Mouse (Mus musculus): ENCODE measurements around the gene Kcnc3. TPM values are rescaled to one million over a fixed set of nuclear protein-coding genes. Genes with fewer than 3 reads are reported as not detected.

Kcnc3 gene
- polyA plus RNA-seq, 1 experiment from 2014 or later: 0.86 TPM

DNA sequence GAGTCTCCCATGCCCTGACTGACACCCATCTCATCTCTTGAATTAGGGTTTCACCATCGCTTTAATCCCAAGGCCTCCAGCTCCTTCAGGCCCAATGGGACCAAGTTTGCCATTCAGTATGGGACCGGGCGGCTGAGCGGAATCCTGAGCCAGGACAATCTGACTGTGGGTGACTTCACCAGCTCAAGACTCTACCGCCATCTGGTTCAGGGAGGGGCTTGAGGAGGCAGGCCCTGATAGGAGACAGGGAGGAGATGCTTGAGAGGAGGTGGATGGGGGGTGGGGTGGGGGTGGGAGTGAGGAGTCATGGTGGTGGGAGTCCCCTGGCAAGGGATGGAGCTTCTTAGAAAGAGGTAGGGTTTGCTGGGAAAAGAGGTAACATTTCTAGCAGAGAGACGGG is 8.8 kb upstream of the Kcnc3 start:
- Histone ChIP-seq H3K27me3 (ENCODE audit: control insufficient read depth, insufficient read depth, low read length) (no peaks in the 10 kb centered on the region), H3K9me3 (ENCODE audit: control insufficient read depth, low read length) (peaks cover 2% of the 10 kb centered on the region; the same call in 1 of the 2 replicates), H3K4me3 (ENCODE audit: low read depth, low read length) (no peak overlapping the region), H3K27ac (ENCODE audit: low read depth, low read length) (no peak overlapping the region), H3K9ac (ENCODE audit: low read length) (no peak overlapping the region), H3K36me3 (ENCODE audit: control insufficient read depth, insufficient read depth, low read length) (no peaks in the 10 kb centered on the region), H3K4me2 (no peak overlapping the region), H3K4me1 (ENCODE audit: control insufficient read depth, insufficient read depth, low read length) (no peaks in the 10 kb centered on the region)
- 79% methylated on average over 6 of the region's 6 CpGs for WGBS
- no peak for ATAC-seq (ENCODE audit: low FRiP score)
- peak; percentile 57 for DNase-seq (ENCODE audit: low spot score, missing footprints)

DNA sequence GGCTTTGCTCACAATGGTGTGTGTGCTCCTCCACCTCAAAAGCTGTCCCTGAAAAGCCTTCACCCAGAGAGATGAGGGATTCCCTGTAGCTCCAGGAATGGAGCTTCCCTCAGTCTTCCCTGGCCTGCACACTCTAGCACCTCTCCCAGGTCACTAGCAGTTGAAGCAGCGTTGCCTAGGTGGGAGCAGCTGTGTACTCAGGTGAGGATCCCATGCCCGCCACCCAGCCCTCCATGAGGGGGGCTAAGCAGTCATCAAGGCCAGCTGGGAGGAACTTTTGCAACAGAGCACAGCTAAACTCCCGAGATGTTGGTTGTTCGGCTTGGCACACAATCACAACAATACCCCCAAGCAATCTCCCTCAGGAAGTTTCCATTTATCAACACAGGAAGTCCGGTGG is 7.8 kb upstream of the Kcnc3 start:
- 82% methylated on average over 5 of the region's 5 CpGs for WGBS
- H3K9me3 ChIP-seq (ENCODE audit: control insufficient read depth, low read length): peaks cover 2% of the 10 kb centered on the region; the same call in 1 of the 2 replicates

DNA sequence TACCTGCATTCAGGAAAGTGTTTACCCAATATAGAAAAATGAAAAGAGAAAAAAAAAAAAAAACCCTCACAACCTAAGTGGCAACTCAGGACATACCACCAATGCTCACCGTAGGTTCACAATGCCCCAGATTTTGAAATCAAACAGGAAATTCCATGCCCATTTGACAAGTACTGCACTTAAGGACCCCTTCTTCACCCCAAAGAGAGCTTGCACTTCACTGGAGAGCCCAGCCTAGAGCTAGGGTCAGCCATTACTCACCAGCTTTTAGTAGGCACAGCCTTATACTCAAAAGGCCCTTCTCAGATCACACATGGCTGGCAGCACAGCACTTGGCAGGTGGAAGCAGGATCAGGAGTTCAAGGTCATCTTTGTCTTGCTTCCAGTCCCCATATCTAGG is 7.3 kb upstream of the Kcnc3 start:
- Histone ChIP-seq H3K9me3 (ENCODE audit: control insufficient read depth, low read length) (peaks cover 2% of the 10 kb centered on the region; the same call in 1 of the 2 replicates), H3K9ac (ENCODE audit: low read length) (no peak overlapping the region), H3K27me3 (ENCODE audit: control insufficient read depth, insufficient read depth, low read length) (peaks cover 9% of the 10 kb centered on the region), H3K36me3 (ENCODE audit: control insufficient read depth, insufficient read depth, low read length) (no peaks in the 10 kb centered on the region), H3K4me2 (no peak overlapping the region), H3K4me1 (ENCODE audit: control insufficient read depth, insufficient read depth, low read length) (peaks cover 8% of the 10 kb centered on the region; the same call in 1 of the 2 replicates), H3K27ac (ENCODE audit: low read depth, low read length) (no peak overlapping the region), H3K4me3 (ENCODE audit: low read depth, low read length) (no peak overlapping the region)
- WGBS: 96% methylated on average over 1 of the region's 1 CpGs
- peak; percentile 62 for DNase-seq (ENCODE audit: low spot score, missing footprints)
- no peak for ATAC-seq (ENCODE audit: low FRiP score)

More for the DNA sequence above, 7.8 kb upstream of the Kcnc3 start:
- H3K4me3 ChIP-seq (ENCODE audit: low read depth, low read length): no peak overlapping the region
- no peak overlapping the region for H3K4me2 ChIP-seq
- DNase-seq (ENCODE audit: low spot score, missing footprints) (no peak), ATAC-seq (ENCODE audit: low FRiP score) (no peak)
- peaks cover 5% of the 10 kb centered on the region; the same call in 1 of the 2 replicates for H3K27me3 ChIP-seq (ENCODE audit: control insufficient read depth, insufficient read depth, low read length)
- H3K36me3 ChIP-seq (ENCODE audit: control insufficient read depth, insufficient read depth, low read length): no peaks in the 10 kb centered on the region
- H3K9ac ChIP-seq (ENCODE audit: low read length): no peak overlapping the region
- no peak overlapping the region for H3K27ac ChIP-seq (ENCODE audit: low read depth, low read length)
- peaks cover 4% of the 10 kb centered on the region; the same call in 1 of the 2 replicates for H3K4me1 ChIP-seq (ENCODE audit: control insufficient read depth, insufficient read depth, low read length)

DNA sequence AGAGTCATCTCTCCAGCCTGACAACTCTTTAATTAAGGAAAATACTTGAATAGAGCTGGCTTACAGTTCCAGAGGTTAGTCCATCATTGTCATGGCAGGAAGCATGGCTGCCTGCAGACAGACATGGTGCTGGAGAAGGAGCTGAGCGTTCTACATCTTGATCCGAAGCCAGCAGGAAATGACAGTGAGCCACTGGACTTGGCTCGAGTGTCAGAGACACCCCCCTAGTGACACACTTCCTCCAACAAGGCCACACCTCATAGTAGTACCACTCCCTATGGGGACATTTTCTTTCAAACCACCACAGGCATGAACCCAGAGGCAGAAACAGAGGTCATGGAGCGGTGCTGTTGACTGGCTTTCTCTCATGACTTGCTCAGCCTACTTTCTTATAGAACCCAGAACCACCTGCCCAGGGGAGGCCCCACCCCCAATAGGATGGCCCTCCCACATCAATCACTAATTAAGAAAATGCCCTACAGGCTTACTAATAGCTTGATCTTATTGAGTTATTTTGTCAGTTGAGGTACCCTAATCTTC is 6.1 kb upstream of the Kcnc3 start:
- DNase-seq (ENCODE audit: low spot score, missing footprints): peak; percentile 12
- 88% methylated on average over 4 of the region's 4 CpGs for WGBS
- peaks cover 16% of the 10 kb centered on the region for H3K27me3 ChIP-seq (ENCODE audit: control insufficient read depth, insufficient read depth, low read length)

DNA sequence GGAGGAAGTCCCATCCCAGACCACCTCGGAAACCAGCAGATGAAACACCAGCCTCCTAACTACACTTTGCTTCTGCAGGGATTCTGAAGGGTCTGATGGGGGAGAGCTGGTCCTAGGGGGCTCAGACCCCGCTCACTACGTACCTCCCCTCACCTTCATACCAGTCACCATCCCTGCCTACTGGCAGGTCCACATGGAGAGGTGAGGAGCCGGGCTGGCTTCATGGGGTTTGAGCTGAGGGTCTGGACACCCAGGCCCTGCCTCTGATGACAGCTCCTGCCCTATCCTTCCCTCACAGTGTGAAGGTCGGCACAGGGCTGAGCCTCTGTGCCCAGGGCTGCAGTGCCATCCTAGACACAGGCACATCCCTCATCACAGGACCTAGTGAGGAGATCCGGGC is 5.5 kb upstream of the Kcnc3 start:
- Histone ChIP-seq H3K4me2 (no peak overlapping the region), H3K27ac (ENCODE audit: low read depth, low read length) (no peak overlapping the region), H3K9me3 (ENCODE audit: control insufficient read depth, low read length) (no peaks in the 10 kb centered on the region), H3K4me3 (ENCODE audit: low read depth, low read length) (no peak overlapping the region), H3K27me3 (ENCODE audit: control insufficient read depth, insufficient read depth, low read length) (peaks cover 18% of the 10 kb centered on the region), H3K36me3 (ENCODE audit: control insufficient read depth, insufficient read depth, low read length) (no peaks in the 10 kb centered on the region), H3K4me1 (ENCODE audit: control insufficient read depth, insufficient read depth, low read length) (peaks cover 18% of the 10 kb centered on the region), H3K9ac (ENCODE audit: low read length) (no peak overlapping the region)
- WGBS: 84% methylated on average over 6 of the region's 6 CpGs
- ATAC-seq (ENCODE audit: low FRiP score) (no peak), DNase-seq (ENCODE audit: low spot score, missing footprints) (peak; percentile 70)

More for the DNA sequence above, 6.1 kb upstream of the Kcnc3 start:
- Histone ChIP-seq H3K4me3 (ENCODE audit: low read depth, low read length) (no peak overlapping the region), H3K27ac (ENCODE audit: low read depth, low read length) (no peak overlapping the region), H3K9me3 (ENCODE audit: control insufficient read depth, low read length) (no peaks in the 10 kb centered on the region), H3K4me2 (no peak overlapping the region), H3K36me3 (ENCODE audit: control insufficient read depth, insufficient read depth, low read length) (no peaks in the 10 kb centered on the region), H3K9ac (ENCODE audit: low read length) (no peak overlapping the region), H3K4me1 (ENCODE audit: control insufficient read depth, insufficient read depth, low read length) (peaks cover 14% of the 10 kb centered on the region)
- ATAC-seq (ENCODE audit: low FRiP score): no peak

DNA sequence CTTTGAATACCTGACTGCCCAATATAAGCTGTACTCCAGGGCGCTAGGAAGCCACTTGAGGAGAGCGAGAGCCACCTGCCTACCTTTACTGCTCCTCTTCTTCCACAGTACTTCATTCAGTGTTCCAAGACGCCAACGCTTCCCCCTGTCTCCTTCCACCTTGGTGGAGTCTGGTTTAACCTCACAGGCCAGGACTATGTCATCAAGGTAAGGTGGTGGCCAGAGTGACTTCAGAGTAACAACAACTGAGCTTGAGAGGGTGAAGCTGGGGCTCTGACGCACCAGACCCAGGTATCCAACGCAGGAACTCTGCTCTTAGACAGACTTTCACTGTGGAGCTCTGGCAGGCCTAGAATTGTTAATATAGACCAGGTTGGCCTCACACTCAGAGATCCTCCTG is 4.9 kb upstream of the Kcnc3 start:
- Histone ChIP-seq H3K36me3 (ENCODE audit: control insufficient read depth, insufficient read depth, low read length) (no peaks in the 10 kb centered on the region), H3K4me3 (ENCODE audit: low read depth, low read length) (no peak overlapping the region), H3K27ac (ENCODE audit: low read depth, low read length) (no peak overlapping the region), H3K27me3 (ENCODE audit: control insufficient read depth, insufficient read depth, low read length) (peaks cover 18% of the 10 kb centered on the region), H3K4me2 (no peak overlapping the region), H3K9ac (ENCODE audit: low read length) (no peak overlapping the region), H3K9me3 (ENCODE audit: control insufficient read depth, low read length) (no peaks in the 10 kb centered on the region), H3K4me1 (ENCODE audit: control insufficient read depth, insufficient read depth, low read length) (peaks cover 22% of the 10 kb centered on the region)
- 91% methylated on average over 6 of the region's 6 CpGs for WGBS
- no peak for ATAC-seq (ENCODE audit: low FRiP score)
- DNase-seq (ENCODE audit: low spot score, missing footprints): peak; percentile 62

DNA sequence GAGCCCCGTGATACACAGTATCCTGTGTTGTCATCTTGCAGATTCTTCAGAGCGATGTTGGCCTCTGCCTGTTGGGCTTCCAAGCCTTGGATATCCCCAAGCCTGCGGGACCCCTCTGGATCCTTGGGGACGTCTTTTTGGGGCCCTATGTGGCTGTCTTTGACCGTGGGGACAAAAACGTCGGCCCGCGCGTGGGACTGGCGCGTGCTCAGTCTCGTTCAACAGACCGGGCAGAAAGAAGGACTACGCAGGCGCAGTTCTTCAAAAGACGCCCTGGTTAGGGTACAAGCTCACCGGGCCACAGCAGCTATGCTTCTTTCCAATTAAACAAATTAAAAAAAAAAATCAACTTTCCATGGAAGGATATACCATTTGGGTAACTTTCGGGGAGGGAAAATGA is 3.9 kb upstream of the Kcnc3 start:
- H3K9ac ChIP-seq (ENCODE audit: low read length): peak overlapping the region; percentile 65
- DNase-seq (ENCODE audit: low spot score, missing footprints) (peak; percentile 96), ATAC-seq (ENCODE audit: low FRiP score) (no peak)
- peaks cover 25% of the 10 kb centered on the region for H3K27me3 ChIP-seq (ENCODE audit: control insufficient read depth, insufficient read depth, low read length)
- H3K27ac ChIP-seq (ENCODE audit: low read depth, low read length): no peak overlapping the region
- H3K36me3 ChIP-seq (ENCODE audit: control insufficient read depth, insufficient read depth, low read length): no peaks in the 10 kb centered on the region
- WGBS: 10% methylated on average over 19 of the region's 19 CpGs
- H3K4me2 ChIP-seq: peak overlapping the region; percentile 66
- peak overlapping the region; percentile 35 for H3K4me3 ChIP-seq (ENCODE audit: low read depth, low read length)
- no peaks in the 10 kb centered on the region for H3K9me3 ChIP-seq (ENCODE audit: control insufficient read depth, low read length)
- peaks cover 27% of the 10 kb centered on the region for H3K4me1 ChIP-seq (ENCODE audit: control insufficient read depth, insufficient read depth, low read length)

DNA sequence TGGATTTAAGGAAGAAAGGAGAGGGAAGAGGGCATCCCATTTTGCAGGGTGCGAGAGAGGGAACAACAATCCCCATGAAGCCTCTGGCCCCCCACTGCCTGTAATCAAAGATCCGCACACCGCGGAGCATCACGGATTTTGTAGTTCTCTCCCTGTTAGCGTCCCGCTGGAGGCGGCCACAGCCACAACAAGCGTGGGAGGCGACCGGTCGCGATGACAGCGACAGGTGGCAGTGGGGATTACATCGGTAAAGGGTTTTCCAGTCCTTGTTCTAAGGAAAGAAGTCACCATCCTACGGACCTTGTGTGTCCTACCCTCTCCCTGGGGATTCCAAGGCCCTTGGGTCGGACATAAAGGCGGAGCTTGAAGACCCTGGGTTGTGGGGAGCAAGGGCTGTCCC is 3.5 kb upstream of the Kcnc3 start:
- Histone ChIP-seq H3K27me3 (ENCODE audit: control insufficient read depth, insufficient read depth, low read length) (peaks cover 29% of the 10 kb centered on the region), H3K4me1 (ENCODE audit: control insufficient read depth, insufficient read depth, low read length) (peaks cover 31% of the 10 kb centered on the region), H3K27ac (ENCODE audit: low read depth, low read length) (no peak overlapping the region)

DNA sequence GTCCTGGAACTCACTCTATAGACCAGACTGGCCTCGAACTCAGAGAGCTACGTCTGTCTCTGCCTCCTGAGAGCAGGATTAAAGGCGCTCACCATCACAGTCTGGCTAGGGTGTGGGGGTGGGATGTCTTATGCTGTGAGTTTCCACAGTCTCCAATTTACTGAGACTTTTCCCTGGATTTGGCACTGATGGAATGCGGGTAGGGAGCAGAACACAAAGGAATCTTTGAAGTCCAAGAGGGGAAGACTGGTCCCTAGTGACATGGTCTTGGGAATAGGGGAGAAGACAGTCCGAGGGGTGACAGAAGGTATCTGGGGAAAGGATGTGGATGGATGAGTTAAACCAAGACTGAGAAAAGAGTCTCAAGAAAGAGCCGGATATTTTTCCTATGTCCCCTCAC is 2.8 kb upstream of the Kcnc3 start:
- Histone ChIP-seq H3K9me3 (ENCODE audit: control insufficient read depth, low read length) (no peaks in the 10 kb centered on the region), H3K4me2 (peak overlapping the region; percentile 66), H3K9ac (ENCODE audit: low read length) (peak overlapping the region; percentile 1; the same call in 1 of the 2 replicates), H3K27ac (ENCODE audit: low read depth, low read length) (no peak overlapping the region), H3K27me3 (ENCODE audit: control insufficient read depth, insufficient read depth, low read length) (peaks cover 36% of the 10 kb centered on the region), H3K4me3 (ENCODE audit: low read depth, low read length) (no peak overlapping the region), H3K4me1 (ENCODE audit: control insufficient read depth, insufficient read depth, low read length) (peaks cover 32% of the 10 kb centered on the region), H3K36me3 (ENCODE audit: control insufficient read depth, insufficient read depth, low read length) (no peaks in the 10 kb centered on the region)
- ATAC-seq (ENCODE audit: low FRiP score) (no peak), DNase-seq (ENCODE audit: low spot score, missing footprints) (no peak)
- WGBS: 34% methylated on average over 6 of the region's 6 CpGs

More for the DNA sequence above, 3.5 kb upstream of the Kcnc3 start:
- Histone ChIP-seq H3K4me3 (ENCODE audit: low read depth, low read length) (peak overlapping the region; percentile 35), H3K9ac (ENCODE audit: low read length) (peak overlapping the region; percentile 65; the same call in 1 of the 2 replicates), H3K4me2 (peak overlapping the region; percentile 66), H3K9me3 (ENCODE audit: control insufficient read depth, low read length) (no peaks in the 10 kb centered on the region), H3K36me3 (ENCODE audit: control insufficient read depth, insufficient read depth, low read length) (no peaks in the 10 kb centered on the region)
- WGBS: under 1% methylated on average over 18 of the region's 18 CpGs
- peak; percentile 45 for ATAC-seq (ENCODE audit: low FRiP score)
- DNase-seq (ENCODE audit: low spot score, missing footprints): peak; percentile 97
